Mouse (Mus musculus): ENCODE results near the gene Anks1b. TPM values are rescaled to one million over a fixed set of nuclear protein-coding genes. Genes with fewer than 3 reads are reported as not detected.

Anks1b gene
- under 1 TPM in 1 of 2 experiments, not detected in 1; 0.20 TPM for total RNA-seq (2021)
- long read RNA-seq, experiment 1, partial matches to known transcripts: 0 of 77 reads
- long read RNA-seq, experiment 1, other reads (novel, unspliced or antisense): 77 of 77 reads
- long read RNA-seq, experiment 2, partial matches to known transcripts: 0 of 120 reads
- long read RNA-seq, experiment 2, other reads (novel, unspliced or antisense): 120 of 120 reads

DNA sequence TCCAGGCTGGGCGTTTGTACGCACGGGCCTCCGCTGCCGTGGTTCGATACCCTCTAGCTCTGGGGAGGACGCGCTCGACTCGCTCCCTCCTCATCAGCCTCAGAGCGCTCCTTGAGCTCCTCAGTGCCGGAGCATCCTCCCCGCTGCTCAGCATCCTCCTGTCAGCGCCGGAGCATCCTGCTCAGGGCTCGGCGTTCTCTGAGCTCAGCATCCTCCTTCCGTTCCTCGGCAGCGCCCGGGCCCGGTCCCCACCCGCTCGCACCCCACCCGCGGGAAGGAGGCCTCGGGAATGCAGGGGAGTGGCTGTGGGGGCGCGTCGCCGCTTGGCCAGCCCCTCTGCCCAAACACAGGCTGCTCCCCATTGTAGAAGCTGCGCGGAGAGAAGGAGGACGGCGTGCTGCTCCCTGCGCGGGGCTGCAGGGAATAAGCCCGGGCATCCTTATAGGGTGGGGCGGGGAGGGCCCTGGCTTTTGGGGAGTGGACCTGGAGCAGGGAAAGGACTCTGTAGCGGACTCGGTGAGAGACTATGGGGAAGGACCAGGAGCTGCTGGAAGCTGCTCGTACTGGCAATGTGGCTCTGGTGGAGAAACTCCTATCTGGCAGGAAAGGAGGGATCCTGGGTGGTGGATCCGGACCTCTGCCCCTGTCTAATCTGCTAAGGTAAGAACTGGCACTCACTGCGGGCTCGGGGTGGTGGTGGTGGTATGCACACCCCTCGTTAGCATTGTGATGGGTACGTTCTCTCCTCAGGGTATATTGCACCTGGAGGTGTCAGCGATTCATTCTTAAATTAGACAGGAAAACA is at the start of gene Anks1b:
Anks1b (plus strand) TSS at position 364 of the 805 bp plus-strand sequence.
- intact Hi-C loops (cut with DNase I): no loop called here
- no peak for DNase-seq

DNA sequence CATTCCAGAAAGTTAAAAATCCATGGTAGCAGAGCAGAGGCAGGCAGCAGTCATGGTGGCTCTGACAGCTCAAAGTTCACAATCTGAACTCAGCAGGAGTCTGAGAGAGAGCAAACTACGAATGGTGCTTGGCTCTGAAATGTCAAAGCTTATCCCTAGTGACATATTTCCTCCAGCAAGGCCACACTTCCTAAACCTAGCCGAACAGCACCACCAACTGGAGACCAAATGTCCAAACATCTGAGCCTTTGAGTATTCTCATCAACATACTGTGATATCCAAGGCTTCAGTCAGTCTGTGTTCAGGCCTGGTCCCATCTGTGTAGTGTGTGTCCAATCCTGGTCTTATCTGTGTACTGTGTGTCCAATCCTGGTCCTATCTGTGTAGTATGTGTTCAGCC is 49.4 kb upstream of the Anks1b start:
- intact Hi-C loops (cut with DNase I): no loop called here
- no peak for DNase-seq

DNA sequence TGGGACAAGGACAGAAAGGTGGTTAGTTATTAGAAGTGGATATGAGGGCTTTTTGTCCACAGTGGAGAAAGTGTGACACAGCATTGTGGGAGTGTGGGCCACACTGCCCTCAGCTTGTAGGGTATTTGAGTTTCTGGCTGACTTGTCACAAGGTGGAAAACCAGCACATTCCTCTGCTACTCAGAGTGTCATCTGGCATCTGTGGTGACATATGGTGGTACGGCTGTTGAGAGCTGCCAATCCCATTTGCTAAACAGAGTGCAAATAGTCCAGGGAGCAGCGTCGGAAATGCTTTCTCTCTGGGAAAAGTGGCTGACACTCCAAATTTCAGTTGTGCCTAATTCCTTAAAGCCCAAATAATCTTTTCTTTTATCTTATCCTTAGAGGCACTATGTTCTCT is 46.4 kb upstream of the Anks1b start:
- no peak for DNase-seq
- intact Hi-C loops (cut with DNase I): no loop called here

DNA sequence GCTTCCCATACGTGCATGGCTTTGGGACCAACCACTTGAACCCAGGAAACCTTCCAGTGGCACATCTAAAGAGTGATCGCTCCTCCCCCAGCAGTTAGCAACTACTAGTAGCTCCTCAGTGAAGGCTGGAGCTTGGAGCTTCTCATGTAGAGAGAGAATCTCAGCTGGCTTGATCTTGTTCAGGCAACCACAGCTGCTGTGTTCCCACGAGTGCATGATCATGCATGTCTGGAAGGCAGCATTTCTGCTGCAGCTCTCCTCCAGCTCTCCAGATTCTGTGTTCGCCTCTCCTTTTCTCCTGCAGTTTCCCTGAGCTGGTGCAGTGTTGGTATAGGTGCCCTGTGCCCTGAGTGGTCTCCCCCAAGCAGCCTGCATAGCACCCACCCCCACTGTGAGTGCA is 41.0 kb upstream of the Anks1b start:
- intact Hi-C loops (cut with DNase I): no loop called here
- no peak for DNase-seq

DNA sequence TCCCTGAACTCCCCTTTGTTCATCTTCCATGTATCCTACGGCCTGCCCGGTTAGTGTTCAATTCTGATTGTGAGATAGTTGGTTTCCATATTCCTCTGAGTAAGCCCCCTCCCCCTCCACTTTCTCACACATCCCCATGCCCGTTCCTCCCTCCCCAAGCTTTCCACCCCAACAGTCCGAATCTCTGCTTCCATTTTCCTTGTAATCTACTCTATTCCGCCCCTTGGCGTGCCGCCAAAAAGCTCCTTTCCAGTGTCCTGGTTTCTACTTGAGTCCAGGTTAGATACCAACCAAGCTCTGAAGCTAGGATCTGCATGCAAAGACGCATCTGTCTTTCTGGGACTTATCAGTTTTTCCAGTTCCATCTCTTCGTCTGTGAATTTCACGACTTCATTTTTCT is 40.1 kb upstream of the Anks1b start:
- DNase-seq: no peak
- intact Hi-C loops (cut with DNase I): no loop called here

DNA sequence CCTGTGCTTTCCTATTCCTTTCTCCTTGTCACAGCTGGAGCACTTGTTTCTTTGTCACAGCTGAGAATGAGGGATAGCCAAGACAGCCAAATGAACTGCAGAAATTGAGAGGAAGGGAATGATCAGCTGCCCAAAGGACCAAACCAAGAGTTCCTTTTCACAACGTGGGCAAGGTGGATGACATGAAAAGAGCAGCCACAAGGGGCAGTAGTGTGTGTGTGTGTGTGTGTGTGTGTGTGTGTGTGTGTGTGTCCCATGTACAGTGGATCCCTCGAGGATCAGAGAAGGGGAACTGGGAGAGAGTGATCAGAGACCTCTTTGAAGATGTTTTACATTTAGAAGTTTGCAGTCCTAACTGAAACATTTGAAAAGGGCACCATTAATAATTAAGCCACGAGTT is 35.8 kb upstream of the Anks1b start:
- DNase-seq: no peak
- intact Hi-C loops (cut with DNase I): no loop called here

DNA sequence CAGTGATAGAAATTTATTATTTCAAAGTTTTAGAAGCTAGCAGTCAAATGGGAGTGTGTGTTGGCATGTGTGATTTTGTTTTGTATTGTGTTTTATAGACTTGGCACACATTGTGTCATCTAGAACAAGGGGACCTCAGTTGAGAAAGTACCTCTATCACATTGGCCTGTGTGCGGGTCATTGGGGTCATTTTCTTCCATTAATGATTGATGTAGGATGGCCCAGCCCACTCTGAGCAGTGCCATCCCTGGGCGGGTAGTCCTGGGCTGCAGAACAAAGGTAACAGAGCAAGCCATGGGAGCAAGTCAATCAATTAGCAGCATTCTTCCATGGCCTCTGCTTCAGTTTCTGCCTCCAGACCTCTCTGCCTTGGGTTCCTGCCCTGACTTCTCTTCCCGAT is 34.5 kb upstream of the Anks1b start:
- intact Hi-C loops (cut with DNase I): no loop called here
- no peak for DNase-seq

DNA sequence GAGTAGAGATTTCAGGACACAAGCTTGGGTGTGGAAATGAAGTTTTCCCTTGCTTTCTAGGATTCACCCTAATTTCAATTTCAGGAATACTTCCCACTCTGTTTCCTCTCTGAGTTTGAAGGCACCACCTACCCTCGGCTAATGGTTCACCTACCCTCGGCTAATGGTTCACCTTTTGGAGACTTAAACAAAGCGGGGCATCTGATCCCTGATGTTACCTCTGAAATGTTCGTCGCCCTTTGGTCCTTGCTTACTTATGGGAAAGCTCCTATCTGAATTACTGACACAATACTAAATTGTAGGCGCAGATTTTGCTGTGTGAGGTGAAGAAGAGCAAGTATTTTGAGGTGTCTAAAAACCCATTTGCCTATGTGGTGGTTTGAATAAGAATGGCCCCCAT is 22.4 kb upstream of the Anks1b start:
- intact Hi-C loops (cut with DNase I): no loop called here
- no peak for DNase-seq

DNA sequence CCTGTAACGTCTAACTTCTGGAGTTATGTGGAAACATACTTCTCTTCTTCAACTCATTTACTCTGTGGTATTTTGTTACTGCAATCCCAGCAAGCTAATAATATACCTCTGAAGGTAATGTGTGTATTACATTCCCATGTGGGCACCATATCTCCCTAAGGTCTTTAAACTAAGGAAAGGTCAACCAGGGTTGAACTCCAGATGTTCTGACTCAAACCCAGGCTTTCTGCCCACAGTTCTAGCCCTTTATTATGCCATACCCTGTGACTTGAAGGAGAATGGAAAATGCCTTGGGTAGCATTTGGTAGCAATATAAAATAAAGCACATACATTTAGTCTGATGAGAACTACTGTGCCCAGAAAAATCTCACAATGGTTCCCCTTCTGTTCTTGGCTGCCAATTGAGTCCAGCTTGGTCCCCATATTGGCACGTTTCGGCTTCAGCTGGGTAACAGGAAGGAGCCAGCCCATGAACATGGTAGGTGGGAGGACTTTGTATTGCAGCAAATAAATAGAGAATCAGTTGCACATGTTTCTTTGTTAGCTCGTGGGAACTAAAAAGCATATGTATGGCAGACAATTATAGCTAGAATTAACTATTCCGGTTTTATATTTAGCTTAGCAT is 17.9 kb upstream of the Anks1b start:
- DNase-seq: no peak
- intact Hi-C loops (cut with DNase I): no loop called here

DNA sequence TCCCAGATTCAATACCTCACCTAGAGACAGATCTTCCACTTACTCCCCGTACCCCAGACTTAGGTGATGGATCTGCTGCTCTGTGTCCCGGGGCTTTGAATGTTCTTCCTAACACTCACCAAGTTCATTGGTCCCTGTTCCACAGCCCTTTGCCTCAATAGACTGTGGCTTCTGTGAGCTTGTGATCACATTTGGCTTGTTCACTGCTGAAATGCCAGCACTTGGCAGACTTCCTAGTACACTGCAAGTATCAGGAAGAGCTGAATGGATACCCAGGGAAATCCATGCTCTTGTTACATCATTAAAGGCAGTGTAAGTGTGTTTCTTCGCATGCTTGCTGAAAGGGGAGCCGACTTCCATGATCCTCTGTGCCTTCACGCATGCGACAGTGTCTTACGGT is 17.0 kb upstream of the Anks1b start:
- intact Hi-C loops (cut with DNase I): no loop called here
- DNase-seq: no peak

DNA sequence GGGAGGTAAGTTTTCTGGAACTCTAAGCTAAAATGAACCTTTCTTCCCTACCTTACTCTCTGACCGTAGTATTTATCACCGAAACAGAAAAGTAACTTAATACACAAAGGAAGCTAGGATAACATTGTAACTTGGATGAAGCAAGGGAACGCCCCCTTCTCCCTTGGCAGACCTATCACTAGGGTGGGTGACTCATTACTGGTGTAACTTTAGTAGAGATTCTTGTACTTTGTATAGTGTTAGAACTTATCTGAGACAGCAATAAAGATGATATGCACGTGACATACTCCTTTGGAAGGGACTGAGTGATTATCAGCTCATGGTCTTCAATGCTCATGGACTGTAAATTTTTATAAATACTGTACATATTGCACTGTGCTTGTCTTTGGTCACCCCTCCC is 5.1 kb upstream of the Anks1b start:
- DNase-seq: no peak
- intact Hi-C loops (cut with DNase I): no loop called here

DNA sequence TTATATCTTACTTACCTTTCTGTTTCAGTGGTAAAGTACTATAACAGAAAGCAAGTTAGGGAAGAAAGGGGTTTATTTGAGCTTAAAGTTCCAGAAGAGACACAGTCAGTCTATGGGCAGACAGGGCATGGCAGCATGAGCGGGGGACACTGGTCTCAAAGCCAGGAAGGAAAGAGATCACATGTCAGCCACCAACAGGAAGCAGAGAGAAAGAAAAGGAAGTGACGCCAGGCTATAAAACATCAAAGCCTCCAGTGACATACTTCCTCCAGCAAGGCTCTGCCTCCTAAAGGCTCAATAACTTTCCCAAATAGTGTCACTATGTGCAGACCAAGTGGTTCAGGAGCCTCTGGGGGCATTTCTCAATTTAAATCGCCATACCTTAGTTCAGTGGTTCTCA is 4.5 kb upstream of the Anks1b start:
- DNase-seq: no peak
- intact Hi-C loops (cut with DNase I): no loop called here

DNA sequence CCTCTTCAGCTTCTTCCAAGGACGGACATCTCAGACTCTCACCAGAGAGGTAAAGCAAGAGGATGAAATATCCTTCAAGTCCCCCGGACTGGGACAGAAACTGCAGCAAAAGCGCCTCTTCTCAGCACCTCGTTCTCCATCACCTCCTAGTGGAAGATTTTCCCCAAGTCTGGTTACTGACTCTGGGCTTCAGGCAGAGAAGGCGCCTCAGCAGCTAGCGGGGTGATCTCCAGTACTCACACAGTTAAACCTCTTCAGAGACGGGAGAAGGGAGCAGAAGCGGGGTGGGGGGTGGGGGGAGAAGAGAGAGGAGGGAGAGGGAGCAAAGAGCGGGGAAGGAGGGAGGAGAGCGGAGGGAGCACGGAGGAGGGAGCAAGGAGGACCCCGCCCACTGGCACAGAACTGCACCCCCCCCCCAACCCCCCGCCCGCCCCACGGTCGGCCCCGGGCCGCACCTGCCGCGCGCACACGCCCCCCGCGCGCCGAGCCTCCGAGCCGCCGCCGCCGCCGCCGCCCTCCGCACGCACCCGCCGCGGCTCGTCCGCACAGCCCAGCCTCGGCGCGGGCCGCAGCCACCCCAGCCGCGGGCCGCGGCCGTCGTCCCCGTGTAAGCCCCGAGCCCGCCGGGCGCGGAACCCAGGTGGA is 686 bp upstream of the Anks1b start:
- no peak for DNase-seq
- intact Hi-C loops (cut with DNase I): no loop called here

DNA sequence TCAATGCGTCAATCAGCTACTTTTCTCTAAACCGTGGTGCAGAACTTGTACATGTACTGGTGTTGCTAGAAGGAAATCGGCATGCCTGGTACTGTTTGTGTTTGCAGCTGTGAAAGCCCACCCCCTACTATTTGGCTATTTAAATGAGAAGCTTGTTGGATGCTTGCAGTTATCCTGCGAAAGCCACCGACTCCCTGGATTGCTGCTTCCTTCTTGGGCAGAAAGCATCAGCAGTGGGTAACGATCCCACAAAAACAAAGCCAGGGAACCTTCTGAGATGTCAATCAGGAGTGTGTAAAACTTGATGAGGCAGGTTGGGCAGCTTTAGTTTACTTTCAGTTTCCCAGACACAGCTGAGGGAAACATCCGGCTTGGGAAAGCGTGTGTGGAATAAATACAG is 727 bp downstream of the Anks1b start:
- no peak for DNase-seq
- intact Hi-C loops (cut with DNase I): no loop called here

DNA sequence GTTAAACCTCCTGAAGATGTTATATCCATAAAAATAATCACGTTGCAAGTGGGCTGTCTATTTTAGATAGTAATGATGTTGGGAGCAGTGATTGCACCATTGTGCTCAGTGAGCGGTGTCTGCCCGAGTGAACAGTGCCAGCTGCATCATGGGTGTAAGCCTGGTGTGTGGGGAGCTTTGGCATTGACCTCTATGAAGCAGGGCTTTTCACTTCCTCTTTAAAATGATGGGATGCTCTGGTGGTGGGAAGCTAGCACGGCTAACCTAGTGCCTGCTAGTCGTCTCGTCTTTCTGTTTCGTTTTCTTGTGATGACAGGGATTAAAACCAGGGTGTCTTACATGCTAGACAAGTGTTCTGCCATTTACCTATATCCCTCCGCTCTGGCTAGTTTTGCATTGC is 10.3 kb downstream of the Anks1b start:
- DNase-seq: no peak
- intact Hi-C loops (cut with DNase I): no loop called here

DNA sequence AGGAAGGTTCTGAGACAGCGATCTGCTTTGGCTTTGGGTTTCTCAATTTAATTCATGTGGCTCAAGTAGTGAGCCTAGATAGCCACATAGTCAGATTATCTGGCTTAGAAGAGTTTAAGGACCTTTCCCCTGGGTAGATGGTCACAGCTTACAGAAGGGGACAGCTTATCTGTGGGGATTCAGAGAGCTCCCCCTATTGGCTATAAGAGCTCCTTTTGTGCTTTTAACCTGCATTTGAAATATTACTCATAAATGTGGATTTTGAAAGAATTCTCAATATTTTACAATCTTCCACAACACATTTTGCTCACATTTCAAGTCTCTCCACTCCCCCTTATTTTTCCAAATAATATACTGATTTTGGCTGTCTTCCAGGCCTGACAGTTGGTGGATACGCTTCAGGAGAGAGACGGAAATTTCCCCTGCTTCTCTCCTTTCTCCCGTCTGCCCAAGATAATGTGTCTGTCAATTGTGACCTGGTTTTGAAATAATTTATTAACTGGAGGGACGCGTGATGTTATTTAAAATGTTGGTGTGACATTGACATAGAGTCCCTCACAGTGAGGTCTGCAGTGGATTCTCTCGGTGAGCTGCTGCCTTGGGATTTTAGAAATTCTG is 29.5 kb downstream of the Anks1b start:
- intact Hi-C loops (cut with DNase I): no loop called here
- no peak for DNase-seq

DNA sequence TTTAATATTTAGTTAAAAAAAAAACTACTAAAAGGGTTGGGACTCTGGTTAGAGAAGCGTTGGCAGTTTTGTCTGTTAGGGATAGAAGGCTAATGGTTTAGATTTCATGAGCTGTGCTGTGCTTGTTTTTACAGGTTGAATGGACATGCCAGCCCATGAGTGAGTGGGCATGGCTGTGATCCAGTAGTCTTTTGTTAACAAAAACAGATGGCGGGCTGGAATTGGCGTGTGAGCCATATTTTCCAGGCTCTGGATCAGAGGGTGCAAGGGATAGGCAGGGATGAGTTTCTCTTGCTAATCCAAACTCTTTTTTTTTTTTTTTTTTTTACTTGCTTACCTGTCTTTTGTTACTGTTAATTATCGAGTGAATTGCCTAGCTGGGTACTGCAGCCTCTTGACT is 38.6 kb downstream of the Anks1b start:
- DNase-seq: no peak
- intact Hi-C loops (cut with DNase I): no loop called here

DNA sequence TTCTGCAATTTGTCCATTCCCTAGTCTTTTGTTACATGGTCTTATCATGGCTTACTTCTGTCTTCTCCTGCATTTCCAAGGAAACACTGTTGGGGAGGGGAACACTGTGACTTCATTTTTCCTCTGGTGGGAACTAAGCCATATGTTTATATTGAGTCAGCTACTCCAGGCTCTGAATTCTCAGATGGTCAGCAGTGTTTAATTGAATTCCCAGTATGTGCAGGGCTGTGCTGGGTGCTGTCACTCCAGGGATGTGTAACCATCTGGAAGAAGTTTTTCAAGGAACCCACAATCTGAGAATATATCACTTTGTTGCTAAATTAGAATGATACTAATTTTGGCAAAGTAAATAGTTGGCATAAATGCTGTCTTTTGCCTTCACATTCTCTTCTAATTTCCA is 39.9 kb downstream of the Anks1b start:
- intact Hi-C loops (cut with DNase I): no loop called here
- no peak for DNase-seq

DNA sequence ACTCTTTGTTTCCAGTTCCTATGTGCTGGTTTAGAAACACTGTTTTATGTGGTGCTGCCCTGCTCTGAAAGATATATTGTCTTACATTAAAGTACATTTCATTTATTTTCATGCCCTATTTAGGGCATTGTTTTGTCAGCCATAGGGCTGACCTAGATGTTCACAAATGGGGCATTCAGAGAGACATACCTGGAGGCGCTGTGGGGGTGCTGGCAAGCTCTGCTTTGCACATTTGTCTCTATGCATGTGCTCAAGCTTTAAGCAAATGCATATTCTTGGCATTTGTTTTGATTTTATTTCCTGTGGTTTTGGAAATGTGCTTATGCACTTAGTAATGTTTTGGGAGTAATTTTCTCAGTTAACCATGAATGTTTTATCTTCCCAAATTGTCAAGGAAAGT is 43.8 kb downstream of the Anks1b start:
- DNase-seq: no peak
- intact Hi-C loops (cut with DNase I): no loop called here

DNA sequence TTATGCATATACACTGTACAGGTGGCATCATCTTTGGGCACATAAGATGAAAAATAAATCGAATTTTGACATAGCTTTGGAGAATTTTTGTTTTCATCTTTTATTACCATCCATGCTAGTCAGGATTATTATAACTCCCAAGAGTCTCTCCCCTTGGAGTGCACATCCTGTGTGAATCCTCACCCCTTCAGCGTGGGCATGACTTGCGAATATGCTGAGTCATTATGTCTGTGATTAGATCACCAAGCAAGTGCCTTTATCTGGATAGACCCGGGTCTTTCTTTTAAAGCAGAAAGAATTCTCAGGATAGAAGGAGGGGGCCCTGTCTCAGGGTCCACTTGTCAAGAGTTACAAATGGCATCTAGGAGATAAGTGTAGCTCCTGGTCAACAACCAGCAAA is 48.7 kb downstream of the Anks1b start:
- DNase-seq: no peak

DNA sequence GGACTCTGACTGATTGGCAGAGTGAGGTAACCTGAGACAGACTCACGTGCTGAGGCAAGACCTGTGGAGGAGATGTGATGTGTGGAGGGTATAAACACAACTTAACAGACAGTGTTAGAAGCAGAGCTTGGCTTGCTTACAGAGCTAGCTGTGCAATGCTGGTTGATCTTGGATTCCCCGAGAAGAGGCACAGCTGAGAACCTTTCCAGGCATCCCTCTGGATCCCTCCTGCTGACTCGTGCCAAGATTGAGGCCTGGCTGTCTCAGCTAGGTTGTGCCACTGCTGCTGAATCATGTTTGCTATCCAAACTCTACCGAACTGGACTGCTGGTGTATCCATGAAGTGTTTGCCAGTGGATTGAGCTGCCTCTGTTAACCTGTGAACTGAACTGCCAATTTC is 68.9 kb downstream of the Anks1b start:
- intact Hi-C loops (cut with DNase I): no loop called here
- no peak for DNase-seq

More for the DNA sequence above, 48.7 kb downstream of the Anks1b start:
- intact Hi-C loops (cut with DNase I): no loop called here
